Mouse (Mus musculus) hindbrain, embryonic 10.5 days (tissue): ENCODE results near the gene 9930111J21Rik2. TPM values are rescaled to one million over a fixed set of nuclear protein-coding genes. Genes with fewer than 3 reads are reported as not detected.
A peak's percentile ranks its signal among the peaks of the same experiment; 100 is the strongest.
"Not testable (repeated sequence)": the region's sequence is repeated elsewhere in the genome, so short reads cannot be mapped to it uniquely, and the experiment has no call there.

Experiments
- DNase-seq: peaks from one replicate; pipeline ENCODE4 v3.0.0-alpha.2; 2017; ENCODE audit warnings: low spot score
- H3K27ac ChIP-seq: fragments of 300-500 bp; sonication (generic); 2 replicates; pipeline ENCODE4 v1.5.1; 2016; ENCODE audit warnings: mild to moderate bottlenecking, moderate library complexity
- H3K27me3 ChIP-seq: fragments of 300-500 bp; sonication (generic); 2 replicates; pipeline ENCODE4 v1.6.1; 2016; ENCODE audit warnings: mild to moderate bottlenecking; ENCODE audit not compliant: poor library complexity, insufficient read depth, severe bottlenecking
- H3K36me3 ChIP-seq: fragments of 300-500 bp; sonication (generic); 2 replicates; pipeline ENCODE4 v1.6.1; 2016; ENCODE audit warnings: mild to moderate bottlenecking, moderate library complexity
- H3K4me1 ChIP-seq: fragments of 300-500 bp; sonication (generic); replicated peaks from 2 replicates; pipeline ENCODE4 v1.6.1; 2016; ENCODE audit warnings: mild to moderate bottlenecking
- H3K4me3 ChIP-seq: fragments of 300-500 bp; sonication (generic); 2 replicates; pipeline ENCODE4 v1.5.1; 2016; ENCODE audit warnings: mild to moderate bottlenecking, moderate library complexity
- H3K9me3 ChIP-seq: fragments of 300-500 bp; sonication (generic); 2 replicates; pipeline ENCODE4 v1.6.1; 2016; ENCODE audit warnings: mild to moderate bottlenecking, moderate library complexity
- WGBS: fragments of 180-500 bp; shearing (Covaris S2); methylation state at CpG from one replicate; pipeline ENCODE4 v1.1.7; 2016; 5-methylcytosine and 5-hydroxymethylcytosine counted together
- polyA plus RNA-seq: library from polyadenylated mRNA; unstranded; fragments of >200 nt; fragmentation: Nextera tagmentation; extraction: Ambion mirVana; gene quantifications from 2 replicates; pipeline ENCODE4 v1.2.1, GENCODE M21; 2016

9930111J21Rik2 gene
- 0.09 and 0.17 TPM in 2 replicates for polyA plus RNA-seq

DNA sequence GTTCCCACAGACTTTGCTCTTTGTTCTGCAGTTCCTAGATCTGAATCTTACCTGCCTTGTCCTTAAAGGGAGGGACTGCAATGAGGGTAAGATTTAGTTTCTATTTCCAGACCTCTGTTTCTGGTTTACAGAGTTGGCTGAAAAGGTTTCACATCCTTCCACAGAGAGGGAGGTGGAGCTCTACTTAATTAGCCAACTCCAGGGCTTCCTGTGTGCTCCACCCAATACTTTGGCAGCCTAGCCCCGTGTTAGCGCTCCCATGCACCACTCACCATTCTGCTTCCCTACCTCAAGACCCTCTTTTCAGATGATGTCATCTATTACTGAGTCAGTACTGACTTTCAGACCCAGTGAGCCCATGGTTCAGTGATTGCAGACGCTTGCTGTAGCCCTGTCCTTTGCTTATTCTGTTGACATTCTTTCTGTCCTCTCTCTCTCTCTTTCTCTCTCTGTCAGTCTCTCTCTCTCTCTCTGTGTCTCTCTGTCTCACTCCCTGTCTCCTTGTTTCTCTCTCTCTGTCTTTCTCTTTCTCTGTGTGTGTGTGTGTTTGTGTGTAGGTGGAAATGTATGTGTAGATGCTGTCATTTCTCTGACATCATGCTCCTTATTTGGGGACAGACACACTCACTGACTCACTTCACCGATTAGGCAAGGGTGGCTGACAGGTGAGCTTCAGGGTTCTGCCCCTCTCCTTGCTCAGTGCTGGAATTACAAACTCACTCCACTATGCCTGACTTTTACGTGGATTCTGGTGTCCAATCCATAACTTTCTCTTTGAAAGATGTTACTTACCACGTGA lies at the start of gene 9930111J21Rik2:
TSS of gene 9930111J21Rik2 (minus strand) at position 150 of the 799 bp plus-strand sequence.
- DNase-seq, H3K4me1 ChIP-seq, H3K27ac ChIP-seq, H3K27me3 ChIP-seq, H3K9me3 ChIP-seq, H3K4me3 ChIP-seq, H3K36me3 ChIP-seq: not testable (repeated sequence)
- 87% methylated on average over 1 of the region's 6 CpGs for WGBS

DNA sequence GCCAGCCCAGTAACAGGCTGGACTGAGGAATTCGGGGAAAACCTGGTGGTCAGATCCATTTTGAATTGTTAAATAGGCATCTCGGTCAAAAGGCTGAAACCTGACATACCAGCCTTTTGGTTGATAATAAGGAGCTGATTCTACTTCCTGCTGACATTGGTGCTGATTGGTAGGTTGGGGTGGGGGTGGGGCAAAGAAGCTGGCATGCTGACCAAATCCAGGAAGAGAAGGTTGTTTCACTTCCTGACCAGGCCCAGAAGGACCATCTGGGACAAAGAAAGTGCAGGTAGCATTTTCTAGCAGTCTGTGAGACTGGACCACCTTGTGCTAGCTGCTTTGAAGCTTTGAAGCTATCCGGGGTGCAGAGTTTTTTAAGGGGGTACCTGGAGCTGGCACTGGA lies 49.4 kb upstream of the 9930111J21Rik2 start:
- H3K4me1 ChIP-seq = peaks cover 7% of the 10 kb centered on the region; the same call in 1 of the 2 replicates
- H3K4me3 ChIP-seq = no peak overlapping the region
- WGBS = 80% methylated on average over 3 of the region's 3 CpGs
- no peaks in the 10 kb centered on the region for H3K36me3 ChIP-seq
- DNase-seq = no peak
- H3K27me3 ChIP-seq = no peaks in the 10 kb centered on the region; the same call in 1 of the 2 replicates
- H3K9me3 ChIP-seq = no peaks in the 10 kb centered on the region
- H3K27ac ChIP-seq = no peak overlapping the region

DNA sequence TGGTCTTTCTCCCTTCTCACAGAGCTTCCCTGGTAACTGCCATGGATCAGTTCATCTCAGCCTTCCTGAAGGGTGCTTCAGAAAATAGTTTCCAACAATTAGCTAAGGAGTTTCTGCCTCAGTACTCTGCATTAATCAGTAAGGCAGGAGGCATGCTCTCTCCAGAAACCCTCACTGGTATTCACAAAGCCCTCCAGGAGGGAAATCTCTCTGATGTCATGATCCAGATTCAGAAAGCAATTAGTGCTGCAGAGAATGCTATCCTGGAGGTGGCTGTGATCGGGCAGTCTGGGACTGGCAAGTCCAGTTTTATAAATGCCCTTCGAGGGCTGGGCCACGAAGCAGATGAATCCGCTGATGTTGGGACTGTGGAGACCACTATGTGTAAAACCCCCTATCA lies 44.3 kb upstream of the 9930111J21Rik2 start:
- Histone ChIP-seq H3K4me1 (no peaks in the 10 kb centered on the region), H3K27ac (no peak overlapping the region), H3K27me3 (no peaks in the 10 kb centered on the region), H3K36me3 (no peaks in the 10 kb centered on the region), H3K4me3 (no peak overlapping the region), H3K9me3 (no peaks in the 10 kb centered on the region)
- no peak for DNase-seq
- WGBS = 89% methylated on average over 4 of the region's 4 CpGs

DNA sequence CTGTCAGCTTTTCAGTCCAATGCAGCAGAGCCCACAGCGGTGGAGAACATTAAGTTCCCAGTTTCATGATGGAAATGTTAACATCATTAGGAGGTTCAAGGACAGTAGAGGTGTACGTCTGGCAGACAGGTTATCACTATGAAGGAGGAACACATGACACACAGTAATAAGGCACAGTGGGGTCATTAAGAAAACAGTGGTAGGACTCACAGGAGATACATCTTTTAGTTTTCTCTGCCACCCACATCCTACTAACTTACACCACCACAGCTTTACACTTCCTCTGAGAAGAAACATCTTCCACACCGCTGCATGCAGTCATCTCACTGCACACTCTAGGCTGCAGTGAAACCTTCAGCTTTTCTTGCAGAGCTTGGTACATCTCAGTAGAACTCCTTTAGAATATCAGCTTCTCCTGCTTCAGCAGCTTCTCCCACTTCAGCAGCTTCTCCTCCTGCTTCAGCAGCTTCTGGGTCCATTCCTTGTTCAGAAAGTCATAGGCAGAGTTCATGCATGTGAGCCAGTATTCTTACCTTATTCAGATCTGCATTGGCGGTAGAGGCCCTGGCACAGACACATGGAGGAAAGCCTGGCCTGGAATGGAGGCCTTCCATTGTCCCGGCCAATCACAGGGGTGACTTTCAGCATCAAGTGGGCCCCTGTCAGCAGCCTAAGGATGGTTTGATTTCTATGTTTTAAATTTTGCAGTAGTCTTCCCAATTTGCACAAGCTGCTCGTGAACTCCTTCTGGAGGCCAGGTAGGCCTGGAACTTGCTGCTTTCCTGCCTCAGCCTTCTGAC lies 43.0 kb upstream of the 9930111J21Rik2 start:
- Histone ChIP-seq H3K27ac (no peak overlapping the region), H3K36me3 (no peaks in the 10 kb centered on the region), H3K4me3 (no peak overlapping the region), H3K4me1 (no peaks in the 10 kb centered on the region), H3K27me3 (no peaks in the 10 kb centered on the region), H3K9me3 (no peaks in the 10 kb centered on the region)
- DNase-seq = no peak
- WGBS = 91% methylated on average over 6 of the region's 6 CpGs

DNA sequence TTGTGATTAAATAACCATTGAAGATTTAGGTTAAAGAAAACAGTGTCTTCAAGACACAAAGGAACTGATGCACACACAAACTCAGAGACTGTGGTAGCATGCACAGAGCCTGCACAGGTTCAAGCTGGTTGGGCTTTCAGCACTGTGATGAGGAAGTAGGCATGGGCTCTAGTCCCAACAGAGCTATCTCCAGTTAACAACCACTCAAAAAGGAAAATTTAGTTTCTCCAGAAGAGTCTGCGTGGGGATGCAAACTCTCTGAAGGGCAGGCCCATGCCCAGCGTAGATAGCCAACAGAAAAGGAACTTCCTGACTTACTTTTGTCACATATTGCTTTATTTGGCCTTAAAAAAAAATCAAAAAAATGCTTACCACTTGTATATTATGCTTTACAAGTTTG lies 41.7 kb upstream of the 9930111J21Rik2 start:
- no peak for DNase-seq
- WGBS = 87% methylated on average over 2 of the region's 2 CpGs
- Histone ChIP-seq H3K27me3 (no peaks in the 10 kb centered on the region), H3K9me3 (no peaks in the 10 kb centered on the region), H3K36me3 (no peaks in the 10 kb centered on the region), H3K4me1 (peaks cover 8% of the 10 kb centered on the region), H3K27ac (no peak overlapping the region), H3K4me3 (no peak overlapping the region)

DNA sequence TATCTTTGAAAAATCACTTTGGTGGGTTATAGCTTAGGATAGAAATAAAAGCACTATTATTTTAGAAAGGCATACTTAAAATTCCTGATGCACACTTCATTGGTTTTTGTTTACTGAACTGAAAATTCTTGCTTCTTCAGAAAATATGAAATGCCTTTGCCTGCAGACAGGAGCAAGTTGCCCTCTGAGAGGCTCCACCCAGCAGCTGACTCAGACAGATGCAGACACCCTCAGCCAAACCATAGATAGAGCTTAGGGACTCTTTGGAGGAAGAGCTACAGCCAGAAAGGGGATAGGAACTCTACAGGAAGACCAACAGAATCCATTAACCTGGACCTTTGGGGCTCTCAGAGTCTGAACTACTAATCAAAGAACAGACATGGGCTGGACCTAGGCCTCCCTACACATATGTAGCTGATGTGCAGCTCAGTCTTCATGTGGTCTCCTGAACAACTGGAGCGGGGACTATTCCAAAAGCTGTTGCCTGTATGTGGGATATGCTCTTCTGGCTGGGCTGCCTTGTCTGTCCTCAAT lies 41.1 kb upstream of the 9930111J21Rik2 start:
- no peak for DNase-seq
- peaks cover 8% of the 10 kb centered on the region for H3K4me1 ChIP-seq
- H3K27ac ChIP-seq = no peak overlapping the region
- no peaks in the 10 kb centered on the region for H3K27me3 ChIP-seq
- H3K4me3 ChIP-seq = no peak overlapping the region
- no peaks in the 10 kb centered on the region for H3K36me3 ChIP-seq
- H3K9me3 ChIP-seq = no peaks in the 10 kb centered on the region
- WGBS = 95% methylated on average over 1 of the region's 1 CpGs

DNA sequence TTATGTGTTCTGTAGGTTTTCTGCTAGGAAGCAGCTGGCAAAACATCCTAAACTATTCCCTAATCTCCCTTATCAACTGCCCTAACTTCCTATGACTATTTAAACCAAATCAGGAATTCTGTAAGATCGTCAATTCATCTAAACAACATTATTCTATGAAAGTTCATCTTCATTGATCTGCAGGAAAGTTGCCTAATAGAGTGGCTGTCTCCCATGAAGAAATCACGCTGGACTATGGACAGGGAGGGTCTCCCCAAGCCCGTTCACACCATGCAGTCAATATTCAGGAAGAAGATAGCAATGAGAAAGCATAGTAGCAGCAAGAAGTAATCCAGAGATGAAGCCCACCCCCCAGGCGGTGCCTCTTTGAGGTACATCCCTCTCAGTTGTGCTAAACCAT lies 40.1 kb upstream of the 9930111J21Rik2 start:
- no peaks in the 10 kb centered on the region for H3K36me3 ChIP-seq
- no peaks in the 10 kb centered on the region for H3K27me3 ChIP-seq
- no peak for DNase-seq
- H3K27ac ChIP-seq = no peak overlapping the region
- H3K4me3 ChIP-seq = no peak overlapping the region
- WGBS = 83% methylated on average over 4 of the region's 4 CpGs
- no peaks in the 10 kb centered on the region for H3K9me3 ChIP-seq
- H3K4me1 ChIP-seq = peaks cover 8% of the 10 kb centered on the region

DNA sequence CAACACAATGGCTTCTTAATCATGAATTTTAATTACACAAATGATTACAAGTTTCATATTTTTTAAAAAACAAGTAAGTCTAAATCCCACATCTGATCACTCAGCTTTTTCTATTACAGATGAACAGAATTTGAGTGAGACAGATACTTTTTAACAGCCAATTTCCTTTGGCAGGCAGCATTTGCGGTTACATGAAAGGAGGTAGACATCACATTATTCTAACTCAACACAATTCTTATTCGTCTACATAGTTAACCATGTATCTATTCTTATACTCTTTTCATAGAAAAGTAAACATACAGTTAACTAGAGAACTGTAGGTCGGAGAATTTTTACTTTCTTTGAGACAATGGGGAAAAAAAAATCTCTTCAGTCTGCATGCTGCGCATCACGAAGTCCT lies 39.5 kb upstream of the 9930111J21Rik2 start:
- H3K4me1 ChIP-seq = peaks cover 8% of the 10 kb centered on the region
- H3K27me3 ChIP-seq = no peaks in the 10 kb centered on the region
- DNase-seq = no peak
- H3K36me3 ChIP-seq = no peaks in the 10 kb centered on the region
- H3K4me3 ChIP-seq = no peak overlapping the region
- H3K9me3 ChIP-seq = no peaks in the 10 kb centered on the region
- no peak overlapping the region for H3K27ac ChIP-seq
- WGBS = 94% methylated on average over 5 of the region's 5 CpGs

DNA sequence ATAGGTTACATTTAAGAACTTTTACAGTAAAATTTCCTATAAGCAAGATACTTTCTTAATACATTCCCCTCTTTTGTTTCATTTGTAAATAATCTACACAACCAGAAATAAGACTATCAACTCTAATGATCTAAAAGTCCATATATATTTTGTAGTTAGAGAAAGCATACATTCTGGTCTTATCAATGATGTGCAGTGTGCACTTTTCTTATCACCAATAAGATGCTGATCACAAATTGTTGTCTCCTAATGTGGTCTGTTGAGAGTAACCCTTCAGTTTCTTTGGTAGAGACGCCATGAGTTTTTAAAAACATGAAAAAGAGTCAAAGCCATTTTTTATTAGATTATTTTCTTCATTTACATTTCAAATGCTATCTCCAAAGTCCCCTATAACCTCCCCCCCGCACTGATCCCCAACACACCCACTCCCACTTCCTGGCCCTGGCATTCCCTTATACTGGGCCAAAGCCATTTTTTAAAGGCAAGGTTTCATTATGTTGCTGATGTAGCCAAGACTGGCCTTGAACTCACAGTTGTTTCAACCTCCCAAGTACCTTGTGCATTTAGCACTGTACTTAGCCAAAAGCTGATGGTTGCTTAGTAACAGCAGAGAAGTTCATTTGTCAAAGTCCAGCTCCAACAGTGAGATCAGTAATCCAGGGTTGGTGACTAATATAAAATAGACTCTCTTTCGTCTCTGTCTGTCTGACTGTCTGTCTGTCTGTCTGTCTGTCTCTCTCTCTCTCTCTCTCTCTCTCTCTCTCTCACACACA lies 38.9 kb upstream of the 9930111J21Rik2 start:
- H3K4me1 ChIP-seq = peaks cover 8% of the 10 kb centered on the region
- no peak for DNase-seq
- H3K27ac ChIP-seq = no peak overlapping the region
- H3K36me3 ChIP-seq = no peaks in the 10 kb centered on the region
- no peaks in the 10 kb centered on the region for H3K27me3 ChIP-seq
- WGBS = 92% methylated on average over 3 of the region's 3 CpGs
- H3K9me3 ChIP-seq = no peaks in the 10 kb centered on the region
- H3K4me3 ChIP-seq = no peak overlapping the region

DNA sequence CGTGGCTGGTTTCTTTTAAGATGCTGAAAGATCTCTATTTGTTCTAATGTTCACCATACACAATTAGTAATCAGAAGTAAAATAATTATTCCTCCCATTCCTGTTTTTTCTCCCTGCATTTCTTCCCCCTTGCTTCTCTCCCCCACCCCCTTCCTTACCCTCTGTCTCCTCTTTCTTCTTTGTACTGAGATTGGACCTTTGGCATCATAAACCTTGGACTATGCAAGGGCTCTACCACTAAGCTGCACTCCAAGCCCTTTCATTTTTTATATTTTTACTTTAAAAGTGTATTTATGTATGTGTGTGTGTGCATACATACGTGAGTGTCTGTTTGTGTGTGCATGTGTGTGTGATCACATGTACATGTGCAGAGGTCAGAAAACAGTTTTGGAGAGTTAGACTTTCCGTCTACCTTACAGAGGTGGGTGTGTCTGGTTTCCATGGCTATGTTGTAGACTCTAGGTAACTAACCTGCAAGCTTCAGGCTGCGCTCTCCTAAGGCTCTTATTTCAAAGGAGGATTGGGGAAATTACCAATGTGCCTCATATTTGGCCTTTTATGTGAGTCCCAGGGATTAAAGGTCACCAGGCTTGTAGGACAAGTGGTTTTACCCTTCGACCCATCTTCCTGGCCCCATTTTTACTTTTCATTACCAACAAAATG lies 38.1 kb upstream of the 9930111J21Rik2 start:
- DNase-seq = no peak
- Histone ChIP-seq H3K27ac (no peak overlapping the region), H3K9me3 (no peaks in the 10 kb centered on the region), H3K27me3 (no peaks in the 10 kb centered on the region), H3K36me3 (no peaks in the 10 kb centered on the region), H3K4me1 (peaks cover 8% of the 10 kb centered on the region), H3K4me3 (no peak overlapping the region)
- WGBS = 84% methylated on average over 5 of the region's 5 CpGs

DNA sequence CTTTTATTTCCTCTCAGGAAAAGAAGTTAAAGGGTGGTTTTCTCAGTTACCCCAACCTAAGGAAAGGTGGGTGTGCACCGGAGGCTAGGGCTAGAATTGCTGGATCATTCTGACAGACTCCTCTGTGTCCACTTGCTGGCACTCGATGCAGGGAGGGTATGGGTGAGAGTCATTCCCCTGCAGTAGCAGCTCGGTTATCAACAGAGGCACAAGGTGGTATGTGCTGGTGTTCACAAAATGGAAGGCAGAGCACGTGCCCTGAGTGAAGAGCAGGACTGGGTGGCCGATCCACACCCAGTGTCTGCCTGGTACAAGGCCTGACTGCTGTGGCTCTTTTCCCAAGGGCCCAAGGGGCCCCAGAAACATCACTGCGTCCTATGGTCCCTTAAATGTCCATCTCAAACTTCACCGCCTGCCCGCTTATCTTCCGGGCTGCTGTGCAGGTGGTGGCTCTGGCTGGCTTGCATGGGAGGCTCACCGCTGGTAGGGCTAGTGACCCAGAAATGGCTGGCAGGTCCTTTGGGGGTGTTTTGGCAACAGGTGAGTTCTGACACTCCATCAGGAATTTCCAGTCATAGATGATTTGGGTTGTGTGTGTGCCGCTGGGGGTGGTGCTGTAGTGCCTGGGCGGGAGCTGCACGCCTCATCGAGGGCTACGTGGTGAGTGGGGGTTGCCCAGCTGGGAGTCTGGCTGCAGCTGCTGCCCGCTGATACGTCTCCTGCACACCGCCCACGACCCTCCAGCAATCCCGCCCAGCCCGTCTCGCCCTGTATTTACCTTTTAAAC lies 37.0 kb upstream of the 9930111J21Rik2 start:
- peak; percentile 19 for DNase-seq
- Histone ChIP-seq H3K9me3 (no peaks in the 10 kb centered on the region), H3K36me3 (no peaks in the 10 kb centered on the region), H3K27ac (no peak overlapping the region), H3K27me3 (no peaks in the 10 kb centered on the region), H3K4me1 (peaks cover 8% of the 10 kb centered on the region), H3K4me3 (no peak overlapping the region)
- 40% methylated on average over 22 of the region's 22 CpGs for WGBS
